In the genomic region with DNA sequence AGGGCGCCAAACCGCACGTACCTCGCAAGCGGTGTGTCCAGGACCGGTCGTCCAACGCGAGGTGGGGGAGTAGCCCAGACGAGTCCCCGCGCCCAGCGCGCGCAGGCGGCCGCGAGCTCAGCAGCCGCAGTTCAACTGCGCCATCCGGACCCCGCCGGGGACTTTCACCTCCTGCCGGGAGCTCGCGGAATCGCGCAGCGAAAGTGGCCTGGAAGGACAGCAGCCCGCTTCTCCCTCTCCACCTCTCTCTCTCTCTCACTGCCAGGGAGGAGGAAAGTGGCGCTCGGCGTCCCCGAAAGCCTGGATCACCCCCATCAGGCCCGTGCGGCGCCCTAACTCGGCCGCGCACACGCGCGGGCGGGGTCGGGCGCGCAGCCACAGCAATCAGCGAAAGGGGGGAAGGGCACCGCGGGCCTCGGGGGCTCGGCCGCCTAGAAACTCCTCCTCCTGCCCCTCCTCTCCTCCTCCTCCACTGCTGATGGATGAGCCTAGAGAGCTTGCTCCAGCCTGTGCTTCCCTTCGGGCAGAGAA, we compare ENCODE assay signal across 8 mouse cellular contexts. TPM values are rescaled to one million over a fixed set of nuclear protein-coding genes. Genes with fewer than 3 reads are reported as not detected.
DNase-seq lines count a peak whose midpoint lies in the region; ATAC-seq and TF ChIP-seq lines count a peak whose summit lies in the region.

Tgfbr3 (minus strand) TSS at position 396 of the 531 bp plus-strand sequence.

- WGBS in embryonic facial prominence, embryonic 15.5 days = under 1% methylated on average over 48 of the region's 54 CpGs
- WGBS in heart, embryonic 11.5 days (ENCODE audit: insufficient replicate concordance) = under 1% methylated on average over 51 of the region's 54 CpGs
- WGBS in kidney, embryonic 15.5 days = under 1% methylated on average over 50 of the region's 54 CpGs
- under 1% methylated on average over 50 of the region's 54 CpGs for WGBS in liver, embryonic 11.5 days
- under 1% methylated on average over 45 of the region's 54 CpGs for WGBS in stomach, embryonic 14.5 days

- no peaks in the 10 kb centered on the region for H3K79me3 ChIP-seq in C2C12 (ENCODE audit: low read depth)

- no peaks in the 10 kb centered on the region for H3K9me3 ChIP-seq in embryonic facial prominence, embryonic 15.5 days (replicated peaks)
- no peaks in the 10 kb centered on the region for H3K9me3 ChIP-seq in heart, embryonic 11.5 days (replicated peaks; ENCODE audit: control insufficient read depth, low read length)
- no peaks in the 10 kb centered on the region for H3K9me3 ChIP-seq in kidney, embryonic 15.5 days (replicated peaks)
- H3K9me3 ChIP-seq in liver, embryonic 11.5 days (ENCODE audit: control insufficient read depth, low read length) = no peaks in the 10 kb centered on the region
- H3K9me3 ChIP-seq in stomach, embryonic 14.5 days (ENCODE audit: control insufficient read depth, low read depth, low read length) = no peaks in the 10 kb centered on the region

- H3K36me3 ChIP-seq in C2C12 (ENCODE audit: control insufficient read depth, insufficient read depth) (no peaks in the 10 kb centered on the region), myocyte (ENCODE audit: control insufficient read depth, insufficient read depth) (no peaks in the 10 kb centered on the region)
- H3K36me3 ChIP-seq in embryonic facial prominence, embryonic 15.5 days = no peaks in the 10 kb centered on the region
- no peaks in the 10 kb centered on the region for H3K36me3 ChIP-seq in heart, embryonic 11.5 days (ENCODE audit: control insufficient read depth, insufficient read depth, low read length)
- no peaks in the 10 kb centered on the region for H3K36me3 ChIP-seq in kidney, embryonic 15.5 days
- no peaks in the 10 kb centered on the region for H3K36me3 ChIP-seq in liver, embryonic 11.5 days (ENCODE audit: control insufficient read depth, insufficient read depth, low read length)
- H3K36me3 ChIP-seq in stomach, embryonic 14.5 days (ENCODE audit: control insufficient read depth, insufficient read depth, low read length) = no peaks in the 10 kb centered on the region

- no peaks in the 10 kb centered on the region for H3K4me1 ChIP-seq in bone marrow macrophage, adult 2 months (ENCODE audit: control insufficient read depth, insufficient read depth, low read length)
- H3K4me1 ChIP-seq in embryonic facial prominence, embryonic 15.5 days = peaks cover 27% of the 10 kb centered on the region
- 0 out of 2 replicates have a peak, but pooled peaks cover 4% of the 10 kb centered on the region for H3K4me1 ChIP-seq in heart, embryonic 11.5 days (ENCODE audit: control insufficient read depth, insufficient read depth, low read length)
- peaks cover 21% of the 10 kb centered on the region for H3K4me1 ChIP-seq in kidney, embryonic 15.5 days
- peaks cover 15% of the 10 kb centered on the region for H3K4me1 ChIP-seq in liver, embryonic 11.5 days (replicated peaks; ENCODE audit: control insufficient read depth, insufficient read depth, low read length)
- peaks cover 8% of the 10 kb centered on the region for H3K4me1 ChIP-seq in stomach, embryonic 14.5 days (ENCODE audit: control insufficient read depth, insufficient read depth, low read length)

- peak within 1 kb of the TSS; percentile 73 for H3K4me2 ChIP-seq in embryonic facial prominence, embryonic 15.5 days (replicated peaks)
- H3K4me2 ChIP-seq in heart, embryonic 11.5 days = peak within 1 kb of the TSS; percentile 90
- peak within 1 kb of the TSS; percentile 90 for H3K4me2 ChIP-seq in kidney, embryonic 15.5 days
- H3K4me2 ChIP-seq in liver, embryonic 11.5 days = peak within 1 kb of the TSS; percentile 93
- H3K4me2 ChIP-seq in myocyte (ENCODE audit: low read depth) = peak within 1 kb of the TSS; percentile 65
- H3K4me2 ChIP-seq in stomach, embryonic 14.5 days (replicated peaks; ENCODE audit: low read depth, low read length) = peak within 1 kb of the TSS; percentile 64

- H3ac ChIP-seq in C2C12 (ENCODE audit: control insufficient read depth, insufficient read length, low read depth) (peak within 1 kb of the TSS; percentile 3), myocyte (ENCODE audit: control insufficient read depth, insufficient read length) (no peak within 1 kb of the TSS)

- peaks cover 8% of the 10 kb centered on the region for H3K79me2 ChIP-seq in C2C12 (ENCODE audit: control insufficient read depth, insufficient read depth)
- H3K79me2 ChIP-seq in myocyte (ENCODE audit: control insufficient read depth, insufficient read depth) = no peaks in the 10 kb centered on the region

- no peak within 1 kb of the TSS for H3K27ac ChIP-seq in bone marrow macrophage, adult 2 months (ENCODE audit: insufficient read depth, low read depth, low read length)
- peak within 1 kb of the TSS; percentile 97 for H3K27ac ChIP-seq in embryonic facial prominence, embryonic 15.5 days (replicated peaks)
- H3K27ac ChIP-seq in heart, embryonic 11.5 days (ENCODE audit: low read depth, low read length) = peak within 1 kb of the TSS; percentile 85
- peak within 1 kb of the TSS; percentile 93 for H3K27ac ChIP-seq in kidney, embryonic 15.5 days
- H3K27ac ChIP-seq in liver, embryonic 11.5 days (ENCODE audit: low read depth, low read length) = peak within 1 kb of the TSS; percentile 88
- peak within 1 kb of the TSS; percentile 94 for H3K27ac ChIP-seq in stomach, embryonic 14.5 days (ENCODE audit: low read length)

- TF ChIP-seq CTCF in C2C12 (IDR thresholded peaks at IDR 0.05; ENCODE audit: control insufficient read depth, insufficient read depth, insufficient read length) = no peak
- TF ChIP-seq CTCF in bone marrow macrophage, adult 2 months (IDR thresholded peaks at IDR 0.05; ENCODE audit: low read depth, low read length) = no peak

- peaks cover 28% of the 10 kb centered on the region for H3K27me3 ChIP-seq in C2C12 (ENCODE audit: control insufficient read depth, insufficient read depth, insufficient read length)
- no peaks in the 10 kb centered on the region for H3K27me3 ChIP-seq in embryonic facial prominence, embryonic 15.5 days
- H3K27me3 ChIP-seq in heart, embryonic 11.5 days (ENCODE audit: control insufficient read depth, insufficient read depth, low read length) = 0 out of 2 replicates have a peak, but pooled peaks cover 3% of the 10 kb centered on the region
- H3K27me3 ChIP-seq in kidney, embryonic 15.5 days = peaks cover 23% of the 10 kb centered on the region
- H3K27me3 ChIP-seq in liver, embryonic 11.5 days (replicated peaks; ENCODE audit: control insufficient read depth, insufficient read depth, low read length) = 0 out of 2 replicates have a peak, but pooled peaks cover 3% of the 10 kb centered on the region
- H3K27me3 ChIP-seq in myocyte (ENCODE audit: control insufficient read depth, insufficient read depth, insufficient read length) = peaks cover 16% of the 10 kb centered on the region
- no peaks in the 10 kb centered on the region for H3K27me3 ChIP-seq in stomach, embryonic 14.5 days (ENCODE audit: control insufficient read depth, insufficient read depth, low read length)

- TF ChIP-seq POLR2A in bone marrow macrophage, adult 2 months (IDR thresholded peaks at IDR 0.05; ENCODE audit: borderline replicate concordance, low read depth, low read length) = no peak
- TF ChIP-seq POLR2A in myocyte (IDR thresholded peaks at IDR 0.05; ENCODE audit: insufficient read length, low read depth) = no peak

- DNase-seq in liver, embryonic 11.5 days (ENCODE audit: low spot score) = peak; percentile 81

- peak within 1 kb of the TSS; percentile 94 for H3K9ac ChIP-seq in embryonic facial prominence, embryonic 15.5 days
- H3K9ac ChIP-seq in heart, embryonic 11.5 days (ENCODE audit: low read depth, low read length) = peak within 1 kb of the TSS; percentile 82
- H3K9ac ChIP-seq in kidney, embryonic 15.5 days = peak within 1 kb of the TSS; percentile 80
- H3K9ac ChIP-seq in liver, embryonic 11.5 days (ENCODE audit: low read depth, low read length) = peak within 1 kb of the TSS; percentile 94
- peak within 1 kb of the TSS; percentile 95 for H3K9ac ChIP-seq in stomach, embryonic 14.5 days (replicated peaks; ENCODE audit: low read depth, low read length)

- peak within 1 kb of the TSS; percentile 48 for H3K4me3 ChIP-seq in C2C12 (ENCODE audit: insufficient read depth, poor library complexity, severe bottlenecking)
- peak within 1 kb of the TSS; percentile 73 for H3K4me3 ChIP-seq in bone marrow macrophage, adult 2 months (ENCODE audit: insufficient read depth, low read length)
- peak within 1 kb of the TSS; percentile 93 for H3K4me3 ChIP-seq in embryonic facial prominence, embryonic 15.5 days (replicated peaks)
- peak within 1 kb of the TSS; percentile 86 for H3K4me3 ChIP-seq in heart, embryonic 11.5 days (ENCODE audit: low read depth, low read length)
- H3K4me3 ChIP-seq in kidney, embryonic 15.5 days (replicated peaks) = peak within 1 kb of the TSS; percentile 81
- peak within 1 kb of the TSS; percentile 93 for H3K4me3 ChIP-seq in liver, embryonic 11.5 days (ENCODE audit: low read depth, low read length)
- H3K4me3 ChIP-seq in myocyte = peak within 1 kb of the TSS; percentile 22
- peak within 1 kb of the TSS; percentile 85 for H3K4me3 ChIP-seq in stomach, embryonic 14.5 days (ENCODE audit: low read depth, low read length)

- peak; percentile 90 for ATAC-seq in embryonic facial prominence, embryonic 15.5 days (ENCODE audit: insufficient number of reproducible peaks, low FRiP score, low TSS enrichment, low read depth)
- ATAC-seq in heart, embryonic 11.5 days (replicated peaks; ENCODE audit: insufficient number of reproducible peaks, low FRiP score, low TSS enrichment) = peak; percentile 81
- ATAC-seq in kidney, embryonic 15.5 days (replicated peaks; ENCODE audit: low FRiP score) = peak; percentile 95
- ATAC-seq in liver, embryonic 11.5 days (replicated peaks; ENCODE audit: low FRiP score) = peak; percentile 84
- peak; percentile 94 for ATAC-seq in stomach, embryonic 14.5 days (ENCODE audit: insufficient number of reproducible peaks, insufficient read depth, low FRiP score, low read depth)

TF ChIP-seq in C2C12, 6 proteins besides CTCF, POLR2A, EP300 and RAD21 (continues in another document):
- no peak for TF ChIP-seq MYOD1 (IDR thresholded peaks at IDR 0.05; ENCODE audit: control insufficient read depth, insufficient read length, low read depth)
- no peak for TF ChIP-seq MAX (IDR thresholded peaks at IDR 0.05)

TF ChIP-seq in myocyte, 11 proteins besides CTCF, POLR2A, EP300 and RAD21 (continues in another document):
- TF ChIP-seq MYOG (IDR thresholded peaks at IDR 0.05; ENCODE audit: control insufficient read depth in 1 of 3, insufficient read depth in 1 of 3, insufficient read length in 2 of 3, low read depth in 2 of 3) = no peak

RNA-seq across cellular contexts. Expression of gene Tgfbr3, which starts in this region (rescaled TPM):
- 0.20 TPM for polyA plus RNA-seq in C2C12 (2012; fragmentation: generic; extraction: Trizol)
- polyA plus RNA-seq in bone marrow macrophage, adult 2 months (2012; ENCODE audit: insufficient read depth, insufficient read length, missing spikeins) = 0.51 and 1.1 TPM in 2 replicates
- polyA plus RNA-seq in embryonic facial prominence, embryonic 15.5 days (2015; fragmentation: Nextera tagmentation; extraction: Ambion mirVana) = 37.3 and 38.7 TPM in 2 replicates
- 38.2 and 39.2 TPM in 2 replicates for polyA plus RNA-seq in heart, embryonic 11.5 days (2014; fragmentation: Nextera tagmentation; extraction: Ambion mirVana)
- polyA plus RNA-seq in kidney, embryonic 15.5 days (2015; fragmentation: Nextera tagmentation; extraction: Ambion mirVana) = 15.8 and 19.8 TPM in 2 replicates
- polyA plus RNA-seq in liver, embryonic 11.5 days (2014; fragmentation: Nextera tagmentation; extraction: Ambion mirVana) = 38.2 and 39.7 TPM in 2 replicates
- 0.71 TPM for polyA plus RNA-seq in myocyte (2012; fragmentation: generic; extraction: Trizol)
- polyA plus RNA-seq in stomach, embryonic 14.5 days (2014; fragmentation: Nextera tagmentation; extraction: Ambion mirVana) = 34.4 and 34.5 TPM in 2 replicates

Comparison
In these comparisons a context has a peak if more than half of its experiments do, and no peak if none do; other contexts are left out.
1. H3K4me3 ChIP-seq: peak in every context shown above with its lines; median percentile 93 in embryonic facial prominence, embryonic 15.5 days; 93 in liver, embryonic 11.5 days; 86 in heart, embryonic 11.5 days; 85 in stomach, embryonic 14.5 days; 81 in kidney, embryonic 15.5 days; 73 in bone marrow macrophage, adult 2 months; 48 in C2C12; 22 in myocyte.